Mouse (Mus musculus) testis, postnatal 14 days (tissue): ENCODE measurements at regions not wholly inside any gene's neighbourhood (a gene's known extent, or its start where the extent isn't known, plus 50 kb on each side); places are given as distances from the start of the nearest gene placed in this dataset.

Experiments
- DNase-seq: peaks from one replicate; pipeline ENCODE4 v3.0.0; 2021; ENCODE audit warnings: low spot score

DNA sequence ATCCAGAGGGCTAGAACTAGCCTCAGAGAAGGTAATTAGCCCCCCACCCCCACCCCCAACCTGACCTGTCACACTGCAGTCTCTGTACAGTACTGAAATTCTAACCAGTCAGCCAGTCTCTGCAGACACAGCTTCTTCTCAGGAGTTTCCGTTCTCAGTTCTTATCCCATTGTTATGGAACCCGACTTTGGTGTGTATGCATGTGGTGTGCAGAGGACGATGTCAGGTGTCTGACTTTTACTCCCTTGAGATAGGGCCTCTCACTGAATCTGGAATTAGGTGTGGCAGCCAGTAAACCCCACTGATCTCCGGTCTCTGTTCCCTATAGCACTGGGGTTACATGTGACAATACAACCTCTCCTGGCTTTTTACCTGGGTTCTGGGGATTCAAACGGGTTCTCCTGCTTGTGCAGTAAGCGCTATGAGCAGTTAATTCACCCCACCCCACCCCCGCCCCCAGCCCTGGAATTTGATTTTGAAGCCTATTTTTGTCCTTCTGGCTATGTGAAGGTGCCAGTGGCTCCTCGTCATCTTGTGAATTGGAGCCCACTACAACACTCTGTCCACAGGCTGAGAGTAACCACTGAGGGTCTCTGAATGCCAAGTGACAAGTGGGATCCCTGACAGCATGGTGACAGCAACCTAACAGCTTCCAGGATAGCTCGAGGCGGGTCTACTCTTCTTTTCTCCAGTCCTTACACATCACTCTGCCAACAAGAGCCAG is 429.4 kb downstream of the Fut8 start:
- no peak for DNase-seq

DNA sequence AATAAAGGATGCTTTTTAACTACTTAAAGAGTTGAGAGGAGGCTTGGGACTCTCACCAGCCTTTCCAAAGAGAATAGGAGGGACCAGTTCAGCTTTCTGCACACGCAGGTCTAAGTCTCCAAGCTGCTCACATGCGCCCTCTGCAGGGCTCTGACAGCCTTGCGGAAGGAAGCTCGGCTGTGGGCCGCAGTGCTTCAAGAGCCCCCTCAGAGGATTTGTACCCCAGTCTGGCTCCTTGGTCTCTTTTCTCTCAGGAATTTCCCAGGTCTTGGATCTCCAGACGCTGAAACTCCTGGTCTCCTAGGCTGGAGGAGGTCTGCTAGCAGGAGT is 429.9 kb downstream of the Fut8 start:
- peak; percentile 24 for DNase-seq

DNA sequence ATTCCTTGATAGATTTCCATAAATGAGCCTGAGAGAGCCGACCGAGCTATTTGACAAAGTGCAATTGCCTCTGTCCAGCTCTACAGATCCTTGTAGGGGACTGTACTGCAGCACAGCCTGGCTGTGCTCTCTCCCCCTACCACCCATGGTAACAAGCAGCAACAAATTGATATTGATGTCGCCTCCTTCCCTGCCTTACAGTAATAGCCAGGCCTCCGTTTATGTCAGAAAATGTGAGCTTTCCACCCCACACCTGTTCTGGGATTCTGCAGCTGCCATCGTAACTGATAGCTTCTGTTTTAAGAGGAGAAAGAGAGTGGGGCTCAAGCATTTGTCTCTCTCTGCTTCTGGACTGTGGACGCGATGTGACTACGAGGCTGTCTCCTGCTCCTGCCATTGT is 432.6 kb downstream of the Fut8 start:
- DNase-seq = no peak

DNA sequence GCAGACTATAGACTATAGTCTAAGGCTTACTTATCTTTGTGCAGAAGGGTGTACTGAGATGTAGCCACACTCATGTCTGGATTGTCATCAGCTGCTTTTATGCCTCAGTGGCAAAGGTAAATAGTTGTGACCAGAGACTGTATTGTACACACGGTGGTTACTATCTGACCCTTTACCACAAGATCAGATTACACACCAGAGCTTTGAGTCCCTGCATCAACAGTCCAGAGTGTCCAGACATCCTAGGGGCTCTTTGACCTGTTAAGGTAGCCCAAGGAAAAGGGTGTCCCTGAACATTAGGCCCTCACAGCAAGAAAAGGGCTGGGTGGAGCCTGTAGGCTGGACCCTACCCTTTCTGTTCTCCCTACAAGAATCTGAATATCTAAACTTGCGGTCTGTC is 436.4 kb downstream of the Fut8 start:
- no peak for DNase-seq

DNA sequence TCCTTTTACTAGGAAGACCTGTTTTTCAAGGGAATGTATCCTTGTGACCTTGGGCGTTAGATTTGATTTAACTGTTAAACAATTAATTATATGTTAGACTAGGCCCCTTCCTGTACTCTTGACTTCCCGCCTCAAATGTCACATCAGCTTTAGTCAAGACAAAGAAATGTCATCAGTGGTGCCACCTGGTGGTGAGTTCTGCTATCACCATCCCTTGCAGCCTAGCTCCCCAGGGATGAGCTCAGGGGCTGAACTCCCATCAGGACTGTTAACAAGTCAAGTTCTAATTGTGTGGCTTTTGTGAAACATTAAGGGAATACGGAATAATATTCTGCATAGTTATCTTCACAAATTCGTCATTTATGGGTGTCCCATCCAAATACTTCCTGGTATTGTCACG is 436.8 kb downstream of the Fut8 start:
- DNase-seq = no peak

DNA sequence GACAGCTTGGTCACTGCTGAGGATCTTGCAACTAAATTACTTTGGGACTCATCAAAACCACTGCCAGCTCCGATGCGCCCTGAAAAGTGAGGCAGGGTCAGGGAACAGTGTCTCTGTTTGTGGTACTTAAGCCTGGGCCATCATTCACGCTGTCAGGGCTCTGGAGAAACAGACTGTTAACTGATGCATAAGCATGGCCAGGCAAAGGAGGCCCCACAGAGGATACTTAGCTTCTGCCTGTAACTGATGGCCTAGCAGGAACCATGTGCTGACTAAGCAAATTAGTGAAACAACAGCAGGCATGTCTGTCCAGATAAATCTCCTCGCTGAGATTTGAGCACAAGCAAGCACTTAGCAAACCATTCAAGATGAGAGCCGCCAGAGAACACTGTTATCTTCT is 440.1 kb downstream of the Fut8 start:
- no peak for DNase-seq

DNA sequence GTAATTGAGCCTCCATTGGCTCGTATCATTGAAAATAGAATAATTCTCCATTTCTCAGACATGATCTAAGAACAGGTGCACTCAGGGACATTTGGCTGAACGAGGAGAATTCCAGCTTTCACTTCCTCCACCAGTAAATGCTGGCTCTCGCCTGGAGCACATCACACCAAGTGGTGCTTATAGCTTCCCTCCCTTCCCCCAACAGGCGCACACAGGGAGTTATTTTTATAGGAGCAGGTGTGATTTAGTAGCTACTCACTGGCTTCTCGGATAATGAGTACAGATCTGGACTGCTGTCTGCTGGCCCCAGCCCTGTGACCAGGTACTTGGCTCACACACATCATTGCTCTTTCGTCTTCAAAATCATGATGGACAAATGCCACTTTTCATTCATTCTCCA is 456.2 kb downstream of the Fut8 start:
- no peak for DNase-seq

DNA sequence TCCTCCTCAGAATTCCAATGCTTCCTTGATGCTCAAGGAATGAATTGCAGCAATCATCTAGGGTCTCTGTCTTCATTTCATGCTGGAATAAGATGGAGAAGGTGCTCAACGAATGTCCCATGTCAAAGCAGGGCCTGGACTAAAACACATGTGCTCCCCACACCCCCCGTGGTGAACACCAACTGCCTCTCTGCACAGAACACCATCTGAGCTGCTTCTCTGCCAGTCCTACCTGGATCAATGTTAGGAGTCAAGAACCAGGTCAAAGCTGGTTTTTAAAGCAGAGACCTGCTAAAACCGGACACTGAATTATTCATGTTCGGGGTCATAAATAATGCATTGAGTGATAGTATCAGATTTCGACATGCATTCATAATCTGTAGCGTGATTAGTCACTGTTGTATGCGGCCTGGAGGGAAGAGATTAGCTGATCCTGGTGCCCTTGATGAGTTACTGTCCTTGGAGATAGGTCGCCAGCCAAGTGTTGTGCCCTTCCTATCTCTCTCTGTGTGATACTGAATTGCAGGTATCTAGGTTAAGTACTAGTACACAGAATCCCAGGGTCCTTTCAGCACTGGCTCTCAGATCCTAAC is 458.2 kb downstream of the Fut8 start:
- no peak for DNase-seq

DNA sequence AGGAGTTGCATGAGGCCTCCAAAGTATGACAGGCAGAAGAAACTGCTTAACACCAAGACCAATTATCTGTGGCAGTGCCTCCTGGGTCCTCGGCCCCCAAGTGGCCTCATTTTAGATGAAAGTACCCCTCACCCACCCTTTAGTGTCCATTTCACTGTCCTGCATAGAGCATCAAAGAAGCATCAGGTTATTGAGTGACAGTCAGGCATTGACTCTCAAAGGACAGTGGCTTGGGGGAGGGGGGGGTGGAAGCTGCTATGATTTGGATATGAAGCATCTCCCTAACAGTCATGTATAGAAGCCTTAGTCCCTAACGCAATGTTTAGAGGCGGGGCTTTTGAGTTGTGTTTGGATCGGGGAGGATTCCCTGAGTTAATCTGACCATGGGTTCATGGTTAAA is 458.7 kb downstream of the Fut8 start:
- no peak for DNase-seq

DNA sequence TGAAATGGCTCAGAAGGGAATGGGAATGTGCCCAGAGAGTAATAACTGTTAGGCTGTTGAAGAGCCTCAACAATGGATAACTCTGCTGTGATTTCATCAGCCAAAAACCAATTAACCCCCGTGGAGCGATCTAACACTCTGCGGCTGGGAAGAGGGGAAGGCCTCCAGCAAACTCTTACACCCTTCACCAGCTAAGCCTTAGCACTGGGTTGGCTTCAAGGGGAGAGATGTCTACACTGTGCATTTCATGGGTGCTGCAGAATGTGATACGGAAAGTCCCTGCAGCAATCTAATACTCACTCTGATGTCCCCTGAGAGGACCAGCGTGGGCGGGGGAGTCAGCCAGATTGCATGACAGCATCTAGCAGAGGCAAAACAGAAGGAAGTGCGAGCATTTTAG is 460.2 kb downstream of the Fut8 start:
- DNase-seq = no peak

DNA sequence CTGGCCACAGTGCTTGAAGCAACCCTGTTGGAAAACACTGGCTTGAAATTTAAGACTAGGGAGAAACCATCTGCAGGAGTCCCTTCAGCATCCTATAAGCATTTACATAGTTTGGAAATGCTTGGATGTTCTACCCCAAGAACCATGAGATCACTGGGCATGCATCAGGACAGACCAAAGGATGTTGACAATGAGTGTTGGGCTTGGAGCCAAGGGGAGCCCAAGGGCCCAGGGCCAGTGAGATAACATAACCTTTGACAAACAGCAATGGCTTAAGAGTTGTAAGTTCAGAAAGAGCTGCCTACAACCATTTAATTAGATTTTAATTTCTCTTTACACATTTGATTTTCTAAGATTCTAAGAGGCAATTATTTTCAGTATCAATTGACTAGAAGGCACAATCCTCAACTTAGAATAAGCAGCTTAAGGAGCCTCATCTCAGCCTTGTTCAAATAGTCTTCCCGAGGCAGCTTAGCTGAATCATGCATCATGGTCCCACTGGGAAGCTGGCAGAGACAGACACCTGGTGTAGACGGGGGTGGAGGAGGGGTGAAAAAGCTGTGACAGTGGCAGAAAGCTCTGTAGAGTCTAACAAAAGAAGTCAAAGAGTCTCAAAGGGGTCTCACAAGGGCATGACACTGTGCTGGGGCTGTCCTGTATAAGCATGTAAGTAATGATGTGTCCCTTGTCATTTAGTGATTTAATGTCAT is 462.1 kb downstream of the Fut8 start:
- DNase-seq = no peak

DNA sequence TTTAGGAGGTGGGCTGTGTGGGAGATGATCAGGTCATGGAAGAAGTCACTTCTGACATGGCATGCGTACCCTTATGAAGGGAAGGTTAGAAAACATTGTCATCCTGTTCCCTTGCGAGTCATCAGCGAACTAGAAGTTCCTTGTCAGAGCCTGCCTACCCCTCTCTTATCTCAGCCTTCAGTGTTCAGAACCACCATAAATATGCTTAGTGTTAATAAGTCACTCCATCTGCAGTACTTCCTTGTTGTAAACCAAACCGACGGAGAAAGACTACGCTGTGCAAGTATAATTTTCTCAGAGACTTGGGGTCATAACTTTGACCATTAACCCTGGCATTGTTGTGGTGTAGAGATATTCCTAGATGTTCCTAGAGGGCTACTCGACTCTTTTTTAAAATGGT is 477.6 kb downstream of the Fut8 start:
- DNase-seq = no peak

DNA sequence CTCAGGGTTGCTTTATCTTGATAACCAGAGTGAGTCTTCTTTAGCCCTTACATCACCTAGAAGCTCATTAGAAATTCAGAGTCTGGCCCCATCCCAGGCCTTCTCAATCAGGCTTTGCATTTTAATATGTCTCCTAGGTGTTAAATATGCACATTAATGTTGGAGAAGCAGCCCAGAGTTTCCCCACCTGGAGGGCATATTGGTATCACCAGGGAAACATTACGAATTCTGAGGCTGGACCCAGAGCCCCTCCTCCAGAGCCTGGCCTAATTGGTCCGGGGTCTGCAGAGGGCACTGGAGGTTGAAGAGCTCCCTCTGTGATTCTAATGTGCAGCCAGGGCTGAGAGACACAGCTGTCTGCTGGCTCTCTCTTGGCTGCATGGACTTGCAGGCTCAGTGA is 478.1 kb downstream of the Fut8 start:
- DNase-seq = no peak

DNA sequence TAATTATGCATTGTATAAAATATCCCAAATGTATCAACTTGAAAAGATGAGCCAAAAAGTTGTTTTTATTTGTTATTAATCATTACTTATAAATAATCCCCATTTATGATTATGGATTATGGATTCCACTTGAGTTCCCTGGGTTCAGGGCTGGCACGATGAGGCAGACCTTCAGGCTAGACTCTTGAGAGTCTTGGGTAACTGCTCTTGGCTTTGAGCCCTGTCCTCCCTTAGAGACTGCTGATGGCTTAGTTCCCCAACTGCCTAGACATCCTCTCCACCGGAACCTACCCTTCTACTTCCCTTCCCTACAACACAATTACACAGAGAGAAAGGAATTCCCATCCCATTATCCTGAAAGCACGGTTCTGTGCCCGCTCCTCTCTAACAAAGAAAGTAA is 466.3 kb upstream of the Gm6657 start:
- DNase-seq = no peak

DNA sequence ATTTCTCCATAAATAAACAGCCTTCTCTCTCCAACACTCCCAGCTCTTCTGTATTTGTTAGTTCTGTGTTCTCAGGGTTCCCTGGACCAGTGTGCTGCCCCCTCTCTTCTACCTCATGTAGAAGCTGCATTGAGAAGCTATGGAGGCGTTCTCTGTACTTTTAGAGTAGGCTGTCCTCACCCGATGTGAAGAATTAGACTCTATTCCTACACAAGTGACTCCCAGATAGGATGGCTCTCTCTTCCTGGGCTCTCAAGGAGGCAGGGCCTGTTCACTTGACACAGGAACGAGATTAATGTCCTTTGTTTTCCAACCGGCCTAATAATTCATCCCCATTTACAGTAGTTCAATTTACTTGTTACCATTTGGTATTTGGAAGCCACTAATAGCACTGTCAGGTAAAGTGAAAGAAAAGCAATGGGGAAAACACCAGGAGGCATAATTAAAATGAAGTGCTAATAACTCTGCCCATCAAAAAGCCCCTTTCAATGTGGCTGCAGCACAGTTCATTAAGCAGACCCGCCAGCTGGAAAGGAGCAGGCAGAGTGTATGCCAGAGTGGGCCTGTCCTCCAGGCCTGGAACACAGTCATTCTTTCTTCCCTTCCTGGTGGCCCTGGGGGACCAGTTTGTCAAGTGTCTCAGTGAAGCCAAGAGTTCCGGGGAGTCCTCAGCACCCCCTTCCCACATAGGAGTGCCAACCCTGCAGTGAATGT is 454.8 kb upstream of the Gm6657 start:
- DNase-seq = no peak

DNA sequence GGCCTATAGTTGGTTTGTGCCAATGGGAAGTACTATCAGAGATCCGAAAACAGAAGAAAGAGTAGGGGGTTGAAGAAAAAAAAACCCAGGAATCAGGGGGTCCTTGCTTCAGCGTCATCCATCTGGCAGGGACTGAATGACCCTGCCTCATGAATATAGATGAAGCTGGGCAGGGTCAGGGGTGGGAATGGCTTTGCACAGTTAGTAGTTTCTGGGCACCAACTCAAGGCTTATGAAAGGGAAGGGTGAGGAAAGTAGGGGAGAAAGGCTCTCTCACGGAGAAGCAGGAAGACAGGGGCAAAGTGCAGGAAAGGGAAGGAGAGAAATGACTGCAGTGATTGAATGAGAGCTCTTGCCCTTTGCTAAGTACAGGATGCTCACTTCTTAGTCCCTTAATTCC is 451.3 kb upstream of the Gm6657 start:
- DNase-seq = no peak

DNA sequence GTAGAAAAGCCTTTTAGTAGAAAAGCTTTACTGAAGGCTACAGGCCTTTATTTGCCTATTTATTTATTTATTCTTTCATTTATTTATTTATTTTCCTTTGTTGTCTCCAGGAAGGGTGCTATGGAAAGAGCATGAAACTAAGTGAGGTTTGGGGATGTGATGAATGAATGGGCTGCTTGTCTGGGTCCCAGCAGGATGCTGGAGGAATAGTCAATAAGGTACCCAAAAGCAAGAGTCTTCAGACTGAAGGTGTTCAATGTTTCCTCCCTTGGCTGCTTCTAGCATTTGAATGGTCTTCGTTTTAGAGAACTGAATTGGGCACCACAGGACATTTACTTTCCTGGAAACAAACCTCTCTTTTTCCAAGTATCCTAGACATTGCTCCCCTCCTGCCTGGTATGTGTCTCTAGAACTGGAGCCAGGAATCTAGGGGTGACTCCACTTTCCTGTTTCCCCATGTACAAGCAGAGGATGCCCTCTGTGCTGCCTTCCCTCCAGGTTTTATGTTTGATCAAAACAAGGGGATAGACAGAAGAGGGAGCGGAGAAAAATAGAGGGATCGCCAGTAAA is 444.5 kb upstream of the Gm6657 start:
- no peak for DNase-seq

DNA sequence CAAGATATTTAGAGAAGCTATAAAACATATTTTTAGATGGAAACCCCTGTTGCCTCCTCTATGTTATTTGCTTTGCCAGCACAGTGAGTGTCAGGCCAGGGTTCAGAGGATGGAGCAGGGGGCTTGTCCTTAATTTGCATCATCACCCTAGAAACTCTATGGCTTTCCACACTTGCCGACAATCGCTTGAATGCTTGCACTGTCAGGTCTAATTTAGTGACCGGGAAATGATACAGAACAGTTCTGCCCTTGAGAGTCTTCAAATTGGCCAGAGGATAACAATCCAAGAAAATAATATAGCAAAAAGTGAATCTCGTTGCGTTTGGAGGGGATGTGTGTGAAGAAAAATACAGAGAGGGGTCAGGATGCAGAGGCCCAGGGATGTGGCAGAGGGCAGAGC is 441.9 kb upstream of the Gm6657 start:
- no peak for DNase-seq

DNA sequence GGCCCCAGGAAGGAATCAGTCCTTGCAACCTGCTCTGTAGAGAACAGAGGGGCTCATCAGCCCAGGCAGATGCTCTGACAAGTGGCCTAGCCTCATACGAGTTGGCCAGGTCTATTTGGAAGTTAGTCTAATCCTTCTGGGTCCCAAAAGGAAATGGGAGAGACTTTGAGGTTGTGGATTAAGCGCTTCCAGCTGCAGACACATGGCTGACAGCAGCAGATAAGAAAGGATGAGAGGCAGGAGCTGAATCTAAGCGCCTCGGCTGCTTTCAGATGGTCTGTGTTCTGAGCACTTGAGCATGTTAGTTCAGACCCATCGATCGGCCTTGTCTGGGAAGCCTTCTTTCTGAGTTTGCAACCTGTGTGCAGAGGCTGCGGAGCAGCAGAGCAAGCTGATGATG is 438.0 kb upstream of the Gm6657 start:
- no peak for DNase-seq

DNA sequence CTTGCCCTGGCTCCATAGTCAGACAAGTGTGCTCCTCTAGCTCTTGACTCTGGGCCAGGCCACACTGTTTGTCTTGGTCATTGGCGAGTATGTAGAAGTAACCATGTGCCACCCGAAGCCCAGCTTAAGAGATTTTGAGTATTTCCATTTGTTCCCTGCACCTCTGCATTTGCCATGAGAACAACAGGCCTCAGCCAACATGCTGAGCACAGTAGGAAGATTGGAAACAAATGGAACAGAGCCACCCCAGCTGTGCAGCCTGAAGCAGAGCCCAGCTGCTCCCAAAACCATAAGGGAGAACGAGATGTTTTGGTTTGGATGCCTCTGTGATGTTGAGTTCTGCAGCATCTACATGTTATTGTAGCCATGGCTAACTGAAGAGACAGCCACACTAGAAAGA is 433.1 kb upstream of the Gm6657 start:
- no peak for DNase-seq

DNA sequence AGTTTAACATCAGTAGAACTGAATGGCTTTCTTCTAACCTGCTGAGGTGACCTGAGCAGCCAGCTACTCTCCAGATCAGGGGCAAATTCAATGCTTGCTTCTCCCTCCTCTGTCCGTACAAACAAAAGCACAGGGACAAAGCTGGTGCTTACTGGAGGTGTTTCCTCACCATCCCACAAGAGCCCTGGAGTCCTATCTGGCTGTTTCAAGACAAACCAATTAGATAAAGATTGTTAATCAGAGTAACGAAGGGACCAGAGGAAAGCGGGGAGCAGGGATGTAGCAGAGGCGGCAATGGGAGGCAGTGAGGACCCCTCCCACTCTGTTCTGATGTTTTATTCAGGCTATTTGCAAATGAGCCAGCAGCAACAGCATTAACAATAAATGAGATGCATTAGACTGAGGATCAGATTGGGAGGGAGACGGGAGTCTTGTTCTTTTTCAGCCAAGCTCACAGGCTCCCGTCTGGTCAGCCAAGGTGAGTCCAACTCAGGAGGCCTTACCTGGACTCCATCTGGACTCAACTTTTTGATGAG is 418.0 kb upstream of the Gm6657 start:
- DNase-seq = no peak

DNA sequence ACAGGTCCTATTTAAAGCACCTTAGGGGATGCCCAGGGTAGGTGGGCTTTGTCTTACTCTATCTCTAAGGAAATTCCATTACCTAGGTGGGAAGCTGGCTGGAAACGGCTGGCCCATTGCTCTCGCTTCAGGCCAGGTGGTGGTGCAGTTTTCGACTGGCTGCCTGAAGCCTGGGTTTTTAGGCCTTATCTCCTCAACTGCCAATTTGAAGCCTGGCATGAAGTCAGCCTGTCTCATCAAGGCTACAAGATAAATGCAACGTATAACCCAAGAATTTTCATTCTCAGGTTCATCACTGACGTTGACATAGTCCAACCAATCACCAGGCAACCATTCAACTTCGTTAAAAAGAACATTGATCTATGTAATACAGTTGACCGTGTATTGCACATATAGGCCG is 417.3 kb upstream of the Gm6657 start:
- no peak for DNase-seq
